Mouse (Mus musculus) heart, postnatal 14 days (tissue): ENCODE results near the gene Srcap. TPM values are rescaled to one million over a fixed set of nuclear protein-coding genes. Genes with fewer than 3 reads are reported as not detected.
"Not testable (repeated sequence)": the region's sequence is repeated elsewhere in the genome, so short reads cannot be mapped to it uniquely, and the experiment has no call there.

Experiments used
- DNase-seq, 2 experiments: peaks; one replicate each; pipeline ENCODE4 v3.0.0; 2021 to 2022
- intact Hi-C: fragments of 180-260 bp; cut with DNase I; formaldehyde crosslinking; loops from one replicate; pipeline ENCODE4 v1.15.1; 2025
- total RNA-seq, 2 experiments: library from RNA; stranded (reverse); gene quantifications; 2 replicates each; pipeline ENCODE4 v1.2.3; 2021

Srcap gene
- total RNA-seq, 2 experiments from 2014 or later: 63.6 to 69.2 TPM

GRCm38 (mm10) chr7:127480321-127480720, 31.5 kb upstream of the Srcap start:
- DNase-seq: no peak
- intact Hi-C loops: loop anchor here (5.0 kb wide), 1 partner anchor 168 kb away; no protein-coding TSS in a partner anchor

- DNase-seq: no peak
- intact Hi-C loops: no loop called here
These were observed 26.4 kb upstream of the Srcap start for GRCm38 (mm10) chr7:127485416-127485815.

DNA sequence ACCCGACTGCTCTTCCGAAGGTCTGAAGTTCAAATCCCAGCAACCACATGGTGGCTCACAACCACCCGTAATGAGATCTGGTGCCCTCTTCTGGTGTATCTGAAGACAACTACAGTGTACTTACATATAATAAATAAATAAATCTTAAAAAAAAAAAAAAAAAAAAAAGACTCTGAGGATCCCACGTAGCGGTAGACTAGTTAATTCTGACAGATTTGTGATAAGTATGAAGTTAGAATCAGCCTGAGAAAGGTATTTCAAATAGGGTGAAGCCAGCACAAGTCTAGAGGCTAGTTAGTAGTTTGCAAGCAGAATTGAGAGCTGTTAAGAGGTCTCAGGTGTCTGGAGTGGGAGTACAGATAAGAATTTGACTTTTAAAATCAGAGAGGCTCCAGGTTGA, 23.4 kb upstream of the Srcap start:
- DNase-seq, intact Hi-C loops: not testable (repeated sequence)

DNA sequence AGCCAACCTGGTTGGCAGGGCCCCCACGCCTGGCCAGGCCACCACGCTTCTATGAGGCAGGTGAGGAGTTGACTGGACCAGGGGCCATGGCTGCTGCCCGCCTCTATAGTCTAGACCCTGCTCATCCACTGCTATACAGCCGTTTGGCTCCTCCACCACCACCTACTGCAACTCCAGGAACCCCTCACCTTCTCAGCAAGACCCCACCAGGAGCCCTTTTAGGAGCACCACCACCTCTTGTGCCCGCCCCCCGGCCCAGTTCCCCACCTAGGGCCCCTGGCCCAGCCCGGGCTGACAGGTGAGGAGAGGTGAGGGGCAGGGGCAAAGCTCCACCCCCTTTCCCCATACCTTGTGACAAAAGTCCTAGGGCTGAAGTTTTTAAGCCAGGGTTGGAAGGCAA, 21.8 kb upstream of the Srcap start:
- intact Hi-C loops: no loop called here
- no peak for DNase-seq

GRCm38 (mm10) chr7:127491846-127492245, 19.9 kb upstream of the Srcap start:
- no peak for DNase-seq
- intact Hi-C loops: no loop called here

GRCm38 (mm10) chr7:127494648-127495047, 17.1 kb upstream of the Srcap start:
- DNase-seq: no peak
- intact Hi-C loops: no loop called here

DNA sequence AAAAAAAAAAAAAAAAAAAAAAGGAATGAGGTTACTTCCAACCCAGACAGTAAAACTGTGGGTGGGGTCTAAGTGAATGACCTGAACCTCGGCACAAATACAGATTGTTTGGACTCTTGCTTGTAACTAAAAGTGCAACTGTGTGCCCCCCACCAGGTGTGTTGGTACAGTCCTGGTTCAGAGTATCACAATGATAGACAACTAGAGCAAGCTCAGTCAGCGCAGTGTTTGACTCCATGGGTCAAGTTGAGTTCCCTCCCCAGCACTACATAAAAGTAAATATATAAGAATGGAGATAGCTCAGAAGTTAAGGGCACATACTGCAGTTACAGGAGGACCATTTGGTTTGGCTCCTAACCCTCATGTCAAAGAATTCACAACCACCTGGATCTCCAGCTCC, 14.4 kb upstream of the Srcap start:
- no peak for DNase-seq
- intact Hi-C loops: no loop called here

DNA sequence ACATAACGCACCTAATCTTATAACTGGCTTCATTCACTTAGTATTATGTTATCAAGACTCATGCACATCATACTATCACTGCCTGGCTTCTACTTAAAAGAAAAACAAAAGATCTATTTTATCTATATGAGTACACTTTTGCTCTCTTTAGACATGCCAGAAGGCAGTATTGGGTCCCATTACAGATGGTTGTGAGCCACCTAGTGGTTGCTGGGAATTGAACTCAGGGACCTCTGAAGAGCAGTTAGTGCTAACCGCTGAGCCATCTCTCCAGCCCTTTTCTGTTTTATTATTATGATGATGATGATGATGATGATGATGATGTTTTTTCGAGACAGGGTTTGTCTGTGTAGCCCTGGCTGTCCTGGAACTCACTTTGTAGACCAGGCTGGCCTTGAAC, 13.4 kb upstream of the Srcap start:
- intact Hi-C loops: loop anchor here (2.0 kb wide), 1 partner anchor 136 kb away; no protein-coding TSS in a partner anchor
- DNase-seq: peak; percentile 36 to 58

- no peak for DNase-seq
- intact Hi-C loops: no loop called here
These were observed 3.5 kb upstream of the Srcap start for GRCm38 (mm10) chr7:127508291-127508690.

GRCm38 (mm10) chr7:127509830-127510229, 2.0 kb upstream of the Srcap start:
- DNase-seq: not testable (repeated sequence)

DNA sequence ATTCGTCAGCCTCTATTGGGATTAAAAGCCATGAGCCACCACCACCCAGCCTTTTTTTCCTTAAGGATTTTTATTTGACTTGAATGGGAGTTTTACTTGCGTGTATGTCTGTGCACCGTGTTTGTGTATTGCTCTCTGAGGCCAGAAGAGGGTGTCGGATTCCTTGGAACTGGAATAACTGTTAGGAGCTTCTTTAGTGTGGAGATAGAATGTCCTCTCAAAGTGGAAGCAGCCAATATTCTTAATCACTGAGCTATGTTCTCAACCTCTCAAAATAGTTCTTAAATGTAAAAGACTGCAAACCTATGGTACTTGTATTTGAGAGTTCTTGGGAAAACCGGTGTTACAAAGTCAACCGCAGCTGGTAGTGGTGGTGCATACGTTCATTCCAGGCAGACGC, 542 bp upstream of the Srcap start:
- no peak for DNase-seq
- intact Hi-C loops: no loop called here

More at GRCm38 (mm10) chr7:127509830-127510229, 2.0 kb upstream of the Srcap start:
- intact Hi-C loops: not testable (repeated sequence)

DNA sequence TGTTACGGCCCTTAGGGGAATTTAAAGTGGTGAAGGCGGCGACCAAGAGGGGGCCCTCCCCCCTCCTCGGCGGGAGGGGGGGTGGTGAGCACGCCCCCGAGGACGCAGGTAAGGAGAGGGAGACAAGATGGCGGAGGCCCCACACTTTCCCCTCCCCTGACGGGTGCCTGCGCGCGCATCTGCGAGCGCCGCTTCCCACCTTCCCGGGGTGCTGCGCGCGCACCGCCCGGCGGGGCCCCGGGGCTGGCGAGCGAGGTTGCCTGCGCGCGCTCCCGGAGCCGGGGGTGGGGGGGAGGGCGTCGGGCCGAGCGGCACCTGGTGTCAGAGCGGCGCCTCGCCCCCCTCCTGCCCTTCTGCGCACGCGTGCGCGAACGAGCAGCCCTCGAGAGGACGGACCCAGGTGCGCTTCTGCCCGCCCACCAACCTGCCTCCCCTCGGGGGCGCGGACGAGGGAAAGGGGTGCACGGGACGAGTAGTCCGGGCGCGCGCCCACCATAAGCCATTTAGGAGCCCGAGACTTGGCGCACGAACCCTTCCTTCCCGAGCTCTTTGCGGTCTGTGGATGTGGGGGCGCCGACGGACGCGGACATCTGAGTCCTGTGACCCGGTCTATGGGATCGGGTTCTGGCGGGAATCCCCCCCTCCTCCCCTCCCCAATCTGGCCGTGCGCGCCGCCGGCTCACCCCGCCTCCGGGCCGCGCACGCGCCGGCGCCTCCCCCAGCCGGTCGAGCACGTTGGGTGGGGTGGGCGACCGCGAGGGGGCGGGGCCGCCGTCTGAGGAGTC, 640 bp downstream of the Srcap start:
- peak; percentile 94 for DNase-seq
- intact Hi-C loops: no loop called here

DNA sequence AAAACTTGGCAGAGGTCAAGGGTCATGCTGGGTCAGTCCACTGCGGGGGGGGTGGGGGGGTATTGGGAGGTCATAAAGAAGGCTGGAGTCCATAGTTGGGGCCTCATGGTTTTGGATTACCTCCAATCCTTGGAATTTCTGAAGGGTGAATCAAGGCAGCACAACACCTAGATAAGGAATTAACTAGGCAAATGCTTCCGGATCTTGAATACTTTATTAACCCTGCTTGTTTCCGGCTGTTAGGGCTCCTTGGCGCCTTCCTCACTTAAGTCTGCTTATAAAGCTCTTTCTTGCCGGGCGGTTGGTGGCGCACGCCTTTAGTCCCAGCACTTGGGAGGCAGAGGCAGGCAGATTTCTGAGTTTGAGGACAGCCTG, 1.2 kb downstream of the Srcap start:
- intact Hi-C loops: no loop called here
- peak; percentile 23 to 29 for DNase-seq

- DNase-seq: no peak
- intact Hi-C loops: no loop called here
These were observed 2.0 kb downstream of the Srcap start for GRCm38 (mm10) chr7:127513781-127514180.

DNA sequence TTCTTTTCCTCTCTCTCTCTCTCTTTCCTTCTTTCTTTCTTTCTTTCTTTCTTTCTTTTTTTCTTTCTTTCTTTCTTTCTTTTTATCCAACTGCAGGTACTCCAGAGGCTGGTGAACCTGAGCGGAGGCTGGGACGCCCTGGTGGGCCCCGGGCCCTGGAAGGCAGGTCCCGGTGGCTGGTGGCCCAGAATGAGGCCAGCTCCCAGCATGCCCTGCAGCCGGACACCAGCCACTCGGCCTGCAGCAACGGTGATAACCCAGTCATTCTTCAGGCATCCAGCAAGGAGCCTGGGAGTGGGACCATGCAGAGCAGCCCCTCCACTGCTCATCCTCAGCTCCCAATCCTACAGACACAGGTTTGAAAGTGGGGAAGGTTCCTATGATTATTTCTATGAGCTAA, 4.1 kb downstream of the Srcap start:
- intact Hi-C loops: no loop called here
- peak; percentile 37 to 39 for DNase-seq

GRCm38 (mm10) chr7:127516344-127516743, 4.6 kb downstream of the Srcap start:
- intact Hi-C loops: no loop called here
- no peak for DNase-seq

GRCm38 (mm10) chr7:127519284-127519683, 7.5 kb downstream of the Srcap start, which contains the start of gene Gm42715:
TSS of gene Gm42715 (plus strand) at chr7:127519584.
- DNase-seq: no peak
- intact Hi-C loops: no loop called here

DNA sequence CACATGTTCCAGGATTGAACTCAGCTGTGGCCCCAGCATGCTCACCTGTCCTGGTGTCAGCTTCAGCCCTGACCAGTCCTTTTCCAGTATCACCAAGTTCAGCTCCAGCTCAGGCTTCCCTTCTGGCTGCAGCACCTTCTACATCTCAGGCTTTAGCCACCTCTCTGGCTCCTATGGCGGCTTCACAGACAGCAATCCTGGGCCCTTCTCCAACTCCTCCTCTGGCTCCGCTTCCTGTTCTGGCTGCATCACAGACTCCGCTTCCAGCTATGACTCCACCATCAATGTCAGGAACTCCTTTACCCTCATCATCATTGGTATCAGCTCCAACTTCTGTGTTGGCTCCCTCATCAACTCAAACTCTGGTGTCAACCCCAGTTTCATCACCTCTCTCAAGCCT, 29.9 kb downstream of the Srcap start:
- intact Hi-C loops: no loop called here
- peak; percentile 32 to 47 for DNase-seq

- DNase-seq: peak; percentile 66 to 82
- intact Hi-C loops: no loop called here
These were observed 37.5 kb downstream of the Srcap start for GRCm38 (mm10) chr7:127549116-127549835.

- intact Hi-C loops: no loop called here
- no peak for DNase-seq
These were observed 39.8 kb downstream of the Srcap start for GRCm38 (mm10) chr7:127551558-127551957.

- DNase-seq: no peak
- intact Hi-C loops: no loop called here
These were observed 48.8 kb downstream of the Srcap start for GRCm38 (mm10) chr7:127560580-127560979.
